Mouse (Mus musculus): ENCODE data around the gene S1pr2. TPM values are rescaled to one million over a fixed set of nuclear protein-coding genes. Genes with fewer than 3 reads are reported as not detected.

Gene S1pr2
- polyA plus RNA-seq, 2 experiments = 28.3 to 59.9 TPM

DNA sequence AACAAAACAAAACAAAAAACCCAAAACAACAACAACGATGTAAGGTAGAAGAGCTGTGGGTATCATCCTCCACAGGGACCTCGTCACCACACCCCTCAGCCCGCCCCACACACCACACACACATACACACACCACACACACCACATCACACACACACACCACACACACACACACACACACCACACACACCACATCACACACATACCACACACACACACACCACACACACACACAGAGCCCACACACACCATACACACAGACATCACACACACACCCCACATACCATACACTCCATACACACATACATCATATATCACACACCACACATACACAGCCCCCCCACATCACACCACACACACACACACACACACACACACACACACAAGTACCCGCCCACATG, 15.0 kb upstream of the S1pr2 start:
- Histone ChIP-seq H3K9me3 (ENCODE audit: control insufficient read depth, low read length) (no peaks in the 10 kb centered on the region), H3K4me1 (ENCODE audit: control insufficient read depth, insufficient read depth, low read length) (peaks cover 24% of the 10 kb centered on the region), H3K9ac (ENCODE audit: low read depth, low read length, severe bottlenecking) (no peak overlapping the region), H3K27ac (replicated peaks; ENCODE audit: low read depth, low read length) (0 out of 2 replicates have a peak overlapping the region, but pooled peaks have one; percentile 61), H3K27me3 (ENCODE audit: control insufficient read depth, insufficient read depth, low read length) (no peaks in the 10 kb centered on the region), H3K4me2 (replicated peaks; ENCODE audit: low read depth, low read length, severe bottlenecking) (no peak overlapping the region), H3K4me3 (replicated peaks; ENCODE audit: low read length) (no peak overlapping the region), H3K36me3 (ENCODE audit: control insufficient read depth, insufficient read depth, low read length) (no peaks in the 10 kb centered on the region)
- DNase-seq (ENCODE audit: low spot score) (no peak), ATAC-seq (ENCODE audit: low FRiP score, low read depth) (no peak)
- no peak for TF ChIP-seq POLR2A (IDR thresholded peaks at IDR 0.05; ENCODE audit: borderline replicate concordance, extremely low read depth, insufficient read depth, insufficient read length)
- 93% methylated on average over 4 of the region's 4 CpGs for WGBS

DNA sequence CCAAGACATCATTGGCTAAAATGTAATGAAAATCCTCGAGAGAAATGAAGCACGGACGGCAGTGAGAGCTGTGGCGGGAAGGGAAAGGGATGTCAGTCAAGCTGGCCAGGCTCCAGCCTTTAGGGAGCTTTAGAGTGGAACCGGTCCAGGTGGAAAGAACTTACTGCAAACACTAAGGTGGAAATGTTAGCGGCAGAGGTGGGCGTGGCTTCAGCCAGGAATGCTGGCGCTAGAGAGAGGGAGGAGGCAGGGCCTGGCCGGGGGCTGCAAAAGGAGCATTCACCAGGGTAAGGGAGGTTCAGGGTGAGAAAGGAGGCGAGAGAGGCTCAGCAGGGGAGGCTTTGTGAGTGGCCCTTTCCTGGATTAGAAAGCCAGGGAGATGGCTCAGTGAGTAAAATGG, 14.3 kb upstream of the S1pr2 start:
- peak overlapping the region; percentile 61 for H3K27ac ChIP-seq (replicated peaks; ENCODE audit: low read depth, low read length)
- peak overlapping the region; percentile 28; the same call in 1 of the 2 replicates for H3K9ac ChIP-seq (ENCODE audit: low read depth, low read length, severe bottlenecking)
- no peaks in the 10 kb centered on the region for H3K36me3 ChIP-seq (ENCODE audit: control insufficient read depth, insufficient read depth, low read length)
- H3K27me3 ChIP-seq (ENCODE audit: control insufficient read depth, insufficient read depth, low read length) = no peaks in the 10 kb centered on the region
- TF ChIP-seq POLR2A (IDR thresholded peaks at IDR 0.05; ENCODE audit: borderline replicate concordance, extremely low read depth, insufficient read depth, insufficient read length) = no peak
- peaks cover 31% of the 10 kb centered on the region for H3K4me1 ChIP-seq (ENCODE audit: control insufficient read depth, insufficient read depth, low read length)
- H3K4me2 ChIP-seq (replicated peaks; ENCODE audit: low read depth, low read length, severe bottlenecking) = peak overlapping the region; percentile 22; the same call in 1 of the 2 replicates
- peak; percentile 86 for DNase-seq (ENCODE audit: low spot score)
- peak; percentile 38; the same call in 1 of the 2 replicates for ATAC-seq (ENCODE audit: low FRiP score, low read depth)
- H3K4me3 ChIP-seq (replicated peaks; ENCODE audit: low read length) = 0 out of 2 replicates have a peak overlapping the region, but pooled peaks have one; percentile 6
- H3K9me3 ChIP-seq (ENCODE audit: control insufficient read depth, low read length) = no peaks in the 10 kb centered on the region
- 4% methylated on average over 10 of the region's 10 CpGs for WGBS

DNA sequence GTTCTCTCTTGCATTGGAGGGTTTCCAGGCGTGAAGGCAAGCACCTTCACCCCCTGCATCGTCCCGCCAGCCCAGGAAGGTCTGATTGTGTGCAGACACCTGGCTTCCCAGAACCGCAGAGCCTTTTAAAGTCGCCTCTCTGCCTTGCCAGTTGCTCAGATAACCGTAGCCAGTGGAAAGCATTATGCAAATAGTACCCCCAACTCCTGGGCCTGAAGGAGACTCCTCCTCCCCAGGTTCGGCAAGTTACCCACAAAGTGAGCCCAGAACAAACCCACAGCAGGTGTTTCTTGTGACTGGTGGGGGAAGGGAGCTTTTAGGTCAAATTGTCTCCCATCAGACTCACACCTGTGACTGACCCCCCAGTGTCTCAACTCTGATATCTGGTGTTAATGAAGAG, 11.4 kb upstream of the S1pr2 start:
- DNase-seq (ENCODE audit: low spot score) (no peak), ATAC-seq (ENCODE audit: low FRiP score, low read depth) (no peak)
- H3K27ac ChIP-seq (replicated peaks; ENCODE audit: low read depth, low read length) = peak overlapping the region; percentile 71
- peaks cover 32% of the 10 kb centered on the region for H3K4me1 ChIP-seq (ENCODE audit: control insufficient read depth, insufficient read depth, low read length)
- no peaks in the 10 kb centered on the region for H3K9me3 ChIP-seq (ENCODE audit: control insufficient read depth, low read length)
- WGBS = 11% methylated on average over 7 of the region's 7 CpGs
- no peaks in the 10 kb centered on the region for H3K27me3 ChIP-seq (ENCODE audit: control insufficient read depth, insufficient read depth, low read length)
- no peak overlapping the region for H3K9ac ChIP-seq (ENCODE audit: low read depth, low read length, severe bottlenecking)
- H3K36me3 ChIP-seq (ENCODE audit: control insufficient read depth, insufficient read depth, low read length) = no peaks in the 10 kb centered on the region
- no peak overlapping the region for H3K4me3 ChIP-seq (replicated peaks; ENCODE audit: low read length)
- TF ChIP-seq POLR2A (IDR thresholded peaks at IDR 0.05; ENCODE audit: borderline replicate concordance, extremely low read depth, insufficient read depth, insufficient read length) = no peak
- H3K4me2 ChIP-seq (replicated peaks; ENCODE audit: low read depth, low read length, severe bottlenecking) = no peak overlapping the region

DNA sequence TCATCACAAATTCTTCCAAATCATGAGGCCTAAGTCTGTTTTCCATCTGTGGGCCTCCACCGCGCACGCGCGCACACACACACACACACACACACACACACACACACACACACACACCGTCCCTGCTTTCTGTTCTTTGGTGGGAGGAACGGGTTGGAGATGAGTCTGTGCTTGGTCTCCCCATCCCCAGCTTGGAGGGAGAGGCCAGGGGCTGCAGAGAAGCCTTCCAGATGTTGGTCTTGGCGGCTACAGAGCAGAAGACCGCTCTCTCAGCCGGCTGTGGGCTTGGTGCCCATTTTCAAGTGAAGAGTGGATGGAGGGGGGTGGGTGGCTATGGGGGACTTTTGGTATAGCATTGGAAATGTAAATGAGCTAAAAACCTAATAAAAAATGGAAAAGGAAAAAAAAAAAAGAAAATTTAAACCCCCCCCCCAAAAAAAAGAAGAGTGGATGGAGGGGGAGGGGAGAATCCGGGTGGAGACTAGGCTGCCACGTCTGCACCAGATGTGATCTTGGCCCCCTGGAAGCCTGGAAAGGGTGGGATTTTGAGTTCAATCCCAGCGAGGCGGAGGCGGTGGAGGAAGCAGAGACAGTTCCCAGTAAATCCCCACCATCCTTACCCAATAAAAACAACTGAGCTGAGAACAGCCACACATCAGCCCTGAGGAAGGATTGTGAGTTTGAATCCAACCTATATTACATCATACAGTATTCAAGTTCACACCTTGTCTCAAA, 10.5 kb upstream of the S1pr2 start:
- Histone ChIP-seq H3K36me3 (ENCODE audit: control insufficient read depth, insufficient read depth, low read length) (no peaks in the 10 kb centered on the region), H3K9ac (ENCODE audit: low read depth, low read length, severe bottlenecking) (no peak overlapping the region; the same call in 1 of the 2 replicates), H3K4me3 (replicated peaks; ENCODE audit: low read length) (no peak overlapping the region), H3K9me3 (ENCODE audit: control insufficient read depth, low read length) (no peaks in the 10 kb centered on the region), H3K4me2 (replicated peaks; ENCODE audit: low read depth, low read length, severe bottlenecking) (no peak overlapping the region), H3K4me1 (ENCODE audit: control insufficient read depth, insufficient read depth, low read length) (peaks cover 32% of the 10 kb centered on the region), H3K27ac (replicated peaks; ENCODE audit: low read depth, low read length) (peak overlapping the region; percentile 71), H3K27me3 (ENCODE audit: control insufficient read depth, insufficient read depth, low read length) (no peaks in the 10 kb centered on the region)
- WGBS = 31% methylated on average over 15 of the region's 15 CpGs
- peak; percentile 85 for ATAC-seq (ENCODE audit: low FRiP score, low read depth)
- TF ChIP-seq POLR2A (IDR thresholded peaks at IDR 0.05; ENCODE audit: borderline replicate concordance, extremely low read depth, insufficient read depth, insufficient read length) = no peak
- DNase-seq (ENCODE audit: low spot score) = peak; percentile 84

DNA sequence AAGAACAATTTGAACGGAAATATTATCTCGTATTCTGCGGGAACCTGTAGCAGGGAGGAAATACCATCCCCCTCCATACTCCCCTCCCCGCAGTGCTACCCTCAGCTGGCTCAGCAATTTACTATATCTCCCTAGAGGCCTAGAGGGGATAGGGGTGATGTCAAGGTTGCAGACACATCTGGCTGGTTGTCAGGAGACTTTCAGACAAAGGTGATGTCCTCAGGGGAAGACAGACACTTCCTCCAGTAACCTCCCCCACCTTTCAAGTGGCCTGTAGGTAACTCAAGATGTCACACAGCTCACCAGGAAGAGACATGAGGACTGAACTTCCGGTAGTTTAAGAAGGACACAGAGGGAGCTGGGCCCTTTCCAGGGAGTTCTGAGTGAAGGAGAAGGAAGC, 6.6 kb upstream of the S1pr2 start:
- DNase-seq (ENCODE audit: low spot score) (no peak), ATAC-seq (ENCODE audit: low FRiP score, low read depth) (no peak)
- H3K4me3 ChIP-seq (replicated peaks; ENCODE audit: low read length) = no peak overlapping the region
- H3K9ac ChIP-seq (ENCODE audit: low read depth, low read length, severe bottlenecking) = no peak overlapping the region
- no peak overlapping the region for H3K4me2 ChIP-seq (replicated peaks; ENCODE audit: low read depth, low read length, severe bottlenecking)
- WGBS = 32% methylated on average over 5 of the region's 5 CpGs
- no peaks in the 10 kb centered on the region for H3K27me3 ChIP-seq (ENCODE audit: control insufficient read depth, insufficient read depth, low read length)
- no peaks in the 10 kb centered on the region for H3K9me3 ChIP-seq (ENCODE audit: control insufficient read depth, low read length)
- peaks cover 23% of the 10 kb centered on the region for H3K4me1 ChIP-seq (ENCODE audit: control insufficient read depth, insufficient read depth, low read length)
- H3K27ac ChIP-seq (replicated peaks; ENCODE audit: low read depth, low read length) = 0 out of 2 replicates have a peak overlapping the region, but pooled peaks have one; percentile 20
- no peaks in the 10 kb centered on the region for H3K36me3 ChIP-seq (ENCODE audit: control insufficient read depth, insufficient read depth, low read length)
- no peak for TF ChIP-seq POLR2A (IDR thresholded peaks at IDR 0.05; ENCODE audit: borderline replicate concordance, extremely low read depth, insufficient read depth, insufficient read length)
